Mouse (Mus musculus) embryonic facial prominence, embryonic 10.5 days (tissue): Measurements from ENCODE around the gene Wdr48. TPM values are rescaled to one million over a fixed set of nuclear protein-coding genes. Genes with fewer than 3 reads are reported as not detected.

Experiments used
- DNase-seq: peaks from one replicate; pipeline ENCODE4 v3.0.0-alpha.2; 2017; ENCODE audit warnings: low spot score
- H3K27ac ChIP-seq: fragments of 300-500 bp; sonication (generic); replicated peaks from 2 replicates; pipeline ENCODE4 v1.5.1; 2016; ENCODE audit warnings: mild to moderate bottlenecking
- H3K27me3 ChIP-seq: fragments of 300-500 bp; sonication (generic); replicated peaks from 2 replicates; pipeline ENCODE4 v1.6.1; 2016; ENCODE audit warnings: low read depth, mild to moderate bottlenecking; ENCODE audit not compliant: poor library complexity, severe bottlenecking
- H3K36me3 ChIP-seq: fragments of 300-500 bp; sonication (generic); replicated peaks from 2 replicates; pipeline ENCODE4 v1.6.1; 2016; ENCODE audit warnings: mild to moderate bottlenecking, moderate library complexity
- H3K4me1 ChIP-seq: fragments of 300-500 bp; sonication (generic); 2 replicates; pipeline ENCODE4 v1.6.1; 2016
- H3K4me3 ChIP-seq: fragments of 300-500 bp; sonication (generic); 2 replicates; pipeline ENCODE4 v1.5.1; 2016; ENCODE audit warnings: mild to moderate bottlenecking, moderate library complexity
- H3K9me3 ChIP-seq: fragments of 300-500 bp; sonication (generic); 2 replicates; pipeline ENCODE4 v1.6.1; 2016; ENCODE audit warnings: mild to moderate bottlenecking
- WGBS: fragments of 180-500 bp; shearing (Covaris S2); methylation state at CpG from one replicate; pipeline ENCODE4 v1.1.7; 2016; 5-methylcytosine and 5-hydroxymethylcytosine counted together
- polyA plus RNA-seq: library from polyadenylated mRNA; unstranded; fragments of >200 nt; fragmentation: Nextera tagmentation; extraction: Ambion mirVana; gene quantifications from 2 replicates; pipeline ENCODE4 v1.2.1, GENCODE M21; 2016

Gene Wdr48
- polyA plus RNA-seq, 1 experiment from 2014 or later, result 71.3 TPM

DNA sequence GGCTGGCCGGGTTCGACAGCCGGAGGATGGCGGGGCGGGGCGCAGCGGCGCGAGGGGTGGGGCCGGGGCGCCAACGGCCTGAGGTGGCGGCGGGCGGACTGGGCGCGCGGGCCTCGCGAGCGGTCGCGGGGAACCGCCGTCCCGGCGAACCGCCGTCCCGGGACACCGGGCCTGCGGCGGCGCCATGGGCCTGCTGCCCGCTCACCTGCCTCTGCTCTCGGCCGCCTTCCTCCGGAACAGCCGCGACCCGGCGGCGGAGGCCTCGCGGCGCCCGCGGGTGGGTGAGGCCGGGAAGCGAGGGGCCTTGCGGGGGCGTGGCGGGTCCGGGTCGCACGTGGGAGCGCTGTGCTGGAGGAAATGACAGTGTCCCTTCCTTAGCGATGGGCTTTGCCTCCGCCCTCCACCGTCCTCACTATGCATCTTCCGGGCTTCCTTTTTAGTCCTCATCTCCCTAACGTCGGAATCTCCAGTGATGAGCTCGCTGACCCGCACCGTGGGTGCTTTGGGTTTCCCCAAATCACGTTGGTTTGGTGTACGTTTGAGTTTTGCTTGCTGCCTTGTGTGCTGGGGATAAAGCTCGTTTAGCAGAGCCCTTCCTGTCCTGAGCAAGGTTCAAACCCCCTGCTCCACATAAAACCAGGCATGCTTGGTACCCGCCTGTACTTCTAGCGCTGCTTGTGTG is 503 bp downstream of the Wdr48 start:
- whole genome bisulfite sequencing, result 1% methylated on average over 68 of the region's 71 CpGs
- peaks cover 9% of the 10 kb centered on the region for H3K36me3 ChIP-seq

DNA sequence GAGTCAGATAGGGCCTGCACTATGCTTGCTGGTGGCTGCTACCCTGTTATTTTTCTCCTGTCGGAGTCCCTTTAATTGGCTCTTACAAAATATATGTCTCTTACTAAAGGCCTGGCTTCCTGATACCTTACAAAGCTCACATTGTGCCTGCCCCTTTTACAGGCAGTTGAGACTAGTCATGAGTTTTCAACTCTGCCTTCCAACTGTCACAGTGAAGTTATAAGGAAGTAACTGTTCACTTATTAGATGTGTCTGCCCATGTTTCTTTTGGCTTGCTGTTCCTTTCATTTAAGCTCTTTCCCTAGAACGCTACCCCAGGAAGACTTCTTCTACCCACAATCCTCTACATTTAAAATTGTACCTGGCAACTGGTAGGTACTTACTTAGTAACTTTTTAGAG is 4.8 kb downstream of the Wdr48 start:
- no peak for DNase-seq
- H3K27me3 ChIP-seq, result no peaks in the 10 kb centered on the region
- H3K27ac ChIP-seq, result no peak overlapping the region
- peaks cover 42% of the 10 kb centered on the region for H3K36me3 ChIP-seq
- WGBS, result 90% methylated on average over 2 of the region's 2 CpGs
- H3K4me3 ChIP-seq, result no peak overlapping the region
- H3K4me1 ChIP-seq, result peaks cover 11% of the 10 kb centered on the region
- H3K9me3 ChIP-seq, result no peaks in the 10 kb centered on the region

More for the DNA sequence above, 503 bp downstream of the Wdr48 start:
- peak overlapping the region; percentile 74 for H3K4me3 ChIP-seq
- no peaks in the 10 kb centered on the region for H3K27me3 ChIP-seq
- no peak for DNase-seq
- H3K4me1 ChIP-seq, result peaks cover 11% of the 10 kb centered on the region
- H3K9me3 ChIP-seq, result no peaks in the 10 kb centered on the region
- peak overlapping the region; percentile 94 for H3K27ac ChIP-seq

DNA sequence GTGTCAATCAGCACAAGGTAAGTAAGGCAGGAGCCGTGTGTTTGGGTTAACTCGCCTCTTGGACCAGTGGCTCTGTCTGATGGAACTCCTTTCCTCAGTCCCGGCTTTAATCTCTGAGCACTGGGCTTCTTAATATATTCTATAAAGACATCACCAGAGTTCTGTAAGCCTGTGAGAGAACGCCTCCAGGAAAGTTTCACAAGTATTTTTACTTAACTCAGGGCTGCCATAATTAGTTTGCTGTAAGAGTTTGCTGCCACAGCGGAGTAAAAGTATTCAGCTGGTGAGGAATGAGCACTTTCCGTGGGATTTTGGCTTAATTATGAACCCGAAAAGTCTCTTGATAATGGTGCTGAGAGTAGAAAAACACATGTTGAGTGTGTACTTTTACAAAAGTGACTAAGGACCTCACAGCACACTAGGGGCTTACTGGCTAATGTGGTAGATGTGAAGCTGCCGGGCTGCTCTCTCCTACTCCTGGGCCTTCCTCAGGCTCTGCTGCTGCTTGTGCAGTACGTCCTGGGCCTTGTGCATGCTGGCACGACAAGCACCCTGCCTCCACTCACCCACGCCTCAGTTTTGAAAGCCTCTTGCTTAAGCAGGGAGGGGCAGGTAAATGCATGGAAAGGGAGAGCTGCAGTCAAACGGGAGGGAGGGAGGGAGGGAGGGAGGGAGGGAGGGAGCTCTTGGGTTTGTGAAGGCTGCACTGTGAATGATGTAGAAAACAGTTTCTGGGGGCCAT is 7.9 kb downstream of the Wdr48 start:
- WGBS, result 86% methylated on average over 12 of the region's 12 CpGs
- Histone ChIP-seq H3K4me3 (no peak overlapping the region), H3K36me3 (peaks cover 73% of the 10 kb centered on the region)

DNA sequence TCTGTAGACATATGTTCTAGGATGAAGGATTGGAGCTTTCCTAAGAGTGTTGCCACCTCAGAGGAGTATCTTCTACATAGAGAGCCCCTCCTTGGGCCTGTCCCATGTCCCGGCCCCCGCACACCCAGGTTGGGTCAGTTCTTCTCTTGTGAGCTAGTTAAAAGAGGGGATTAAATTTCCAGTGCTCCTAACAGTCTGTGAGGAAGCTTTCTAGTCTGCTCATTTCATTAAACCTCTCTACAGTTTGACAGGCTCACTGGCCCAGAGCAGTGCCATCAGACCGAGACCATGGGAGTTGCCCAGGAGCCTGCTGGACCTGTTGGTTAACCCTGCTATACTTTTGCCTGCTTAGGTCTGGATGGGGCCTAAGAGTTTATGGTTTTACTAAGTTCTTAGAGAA is 14.0 kb downstream of the Wdr48 start:
- no peaks in the 10 kb centered on the region for H3K9me3 ChIP-seq
- H3K27me3 ChIP-seq, result no peaks in the 10 kb centered on the region
- WGBS, result 98% methylated on average over 3 of the region's 3 CpGs
- H3K4me3 ChIP-seq, result no peak overlapping the region
- H3K27ac ChIP-seq, result no peak overlapping the region
- no peaks in the 10 kb centered on the region for H3K4me1 ChIP-seq
- H3K36me3 ChIP-seq, result peaks cover 100% of the 10 kb centered on the region
- DNase-seq, result no peak

More for the DNA sequence above, 7.9 kb downstream of the Wdr48 start:
- Histone ChIP-seq H3K27me3 (no peaks in the 10 kb centered on the region), H3K9me3 (no peaks in the 10 kb centered on the region), H3K4me1 (no peaks in the 10 kb centered on the region), H3K27ac (no peak overlapping the region)
- DNase-seq, result no peak

DNA sequence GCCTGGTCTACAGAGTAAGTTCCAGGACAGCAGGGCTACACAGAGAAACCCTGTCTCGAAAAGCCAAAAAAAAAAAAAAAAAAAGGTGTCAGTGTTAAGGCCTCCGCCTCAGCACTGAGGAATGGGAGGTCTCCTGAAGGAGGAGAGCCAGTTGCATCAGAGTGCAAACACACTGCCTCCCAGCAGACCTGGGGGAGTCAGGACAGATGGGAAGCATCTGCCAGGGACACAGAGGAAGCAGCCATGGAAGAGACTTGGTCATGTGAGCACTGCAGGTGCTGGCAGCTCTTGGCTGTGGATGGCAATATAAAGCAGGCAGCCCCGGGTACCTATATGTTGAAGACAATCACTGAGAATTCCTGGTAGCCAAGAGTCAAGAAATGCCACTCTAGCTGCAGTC is 15.3 kb downstream of the Wdr48 start:
- 87% methylated on average over 3 of the region's 3 CpGs for WGBS
- Histone ChIP-seq H3K4me3 (no peak overlapping the region), H3K27me3 (no peaks in the 10 kb centered on the region), H3K36me3 (peaks cover 100% of the 10 kb centered on the region), H3K4me1 (no peaks in the 10 kb centered on the region), H3K27ac (no peak overlapping the region), H3K9me3 (no peaks in the 10 kb centered on the region)
- DNase-seq, result no peak

DNA sequence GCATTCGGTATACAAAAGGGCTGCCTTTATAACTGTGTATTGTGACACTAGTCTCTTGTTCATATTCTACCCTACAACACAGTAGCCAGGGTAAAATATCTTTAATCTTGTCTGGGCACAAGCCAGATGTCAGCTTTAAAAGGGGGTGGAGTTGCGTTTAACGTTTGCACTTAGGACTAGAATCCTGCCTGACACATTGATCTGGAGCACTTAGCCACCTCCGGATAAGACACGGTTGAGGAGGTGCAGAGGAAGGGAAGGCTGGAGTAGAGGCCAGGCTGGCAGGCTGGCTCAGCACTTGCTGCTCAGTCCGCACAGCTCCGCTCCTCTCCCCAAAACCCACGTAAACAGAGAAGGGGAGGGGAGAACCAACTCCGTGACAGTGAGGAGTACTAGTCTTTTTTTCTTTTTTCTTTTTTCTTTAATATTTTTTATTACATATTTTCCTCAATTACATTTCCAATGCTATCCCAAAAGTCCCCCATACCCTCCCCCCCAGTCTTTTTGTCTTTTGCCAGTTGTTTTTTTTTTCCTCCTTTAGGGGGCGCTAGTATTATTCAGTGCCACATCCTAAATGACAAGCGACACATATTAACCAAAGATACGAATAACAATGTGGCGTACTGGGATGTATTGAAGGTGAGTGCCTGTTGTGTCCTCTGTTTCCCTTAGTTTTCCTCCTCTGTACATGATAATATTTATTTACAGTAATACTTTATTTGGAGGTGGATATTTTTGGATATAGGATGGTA is 18.6 kb downstream of the Wdr48 start:
- H3K9me3 ChIP-seq, result no peaks in the 10 kb centered on the region
- no peak overlapping the region for H3K4me3 ChIP-seq
- 79% methylated on average over 13 of the region's 13 CpGs for WGBS
- H3K36me3 ChIP-seq, result peaks cover 100% of the 10 kb centered on the region
- no peaks in the 10 kb centered on the region for H3K27me3 ChIP-seq
- H3K4me1 ChIP-seq, result no peaks in the 10 kb centered on the region
- H3K27ac ChIP-seq, result no peak overlapping the region
- DNase-seq, result no peak

DNA sequence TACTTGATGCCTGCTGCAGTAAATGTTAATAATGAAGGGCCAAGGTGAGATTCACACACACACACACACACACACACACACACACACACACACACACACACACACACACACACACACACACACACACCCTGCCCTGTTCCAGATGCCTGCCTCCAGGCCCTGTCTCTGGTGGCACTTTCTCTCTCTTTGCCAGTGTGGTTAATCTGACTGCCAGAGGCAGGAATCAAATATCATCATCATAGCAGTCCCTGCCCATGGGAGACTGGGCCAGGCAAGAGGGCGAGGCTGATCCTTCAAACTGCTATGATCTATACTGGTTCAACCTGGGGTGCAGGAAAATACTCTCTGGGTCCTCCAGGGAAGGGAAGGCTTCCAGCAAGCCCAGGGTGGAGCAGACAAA is 25.2 kb downstream of the Wdr48 start:
- H3K4me3 ChIP-seq, result no peak overlapping the region
- DNase-seq, result no peak
- no peak overlapping the region for H3K27ac ChIP-seq
- no peaks in the 10 kb centered on the region for H3K27me3 ChIP-seq
- no peaks in the 10 kb centered on the region for H3K4me1 ChIP-seq
- peaks cover 96% of the 10 kb centered on the region for H3K36me3 ChIP-seq
- H3K9me3 ChIP-seq, result no peaks in the 10 kb centered on the region
- WGBS, result 72% methylated on average over 1 of the region's 1 CpGs

DNA sequence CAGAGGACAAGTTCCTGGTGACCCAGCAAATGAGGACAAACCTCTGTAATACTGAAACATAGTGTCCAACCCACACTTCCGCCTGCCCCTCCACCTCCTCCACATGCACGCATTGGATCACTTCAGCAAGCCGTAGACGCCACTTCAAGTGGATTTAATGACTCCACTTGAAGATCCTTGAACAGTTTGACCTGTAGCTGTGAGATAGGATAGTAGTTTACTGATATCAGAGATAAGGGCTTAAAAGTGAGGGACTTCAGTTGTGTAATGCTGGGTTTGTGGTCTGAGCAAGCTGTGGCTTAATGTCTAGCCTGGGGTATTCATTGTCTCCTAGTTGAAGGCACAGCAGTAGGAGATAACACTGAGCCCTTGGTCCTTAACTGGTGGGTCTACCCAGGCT is 28.8 kb downstream of the Wdr48 start:
- no peak overlapping the region for H3K4me3 ChIP-seq
- no peaks in the 10 kb centered on the region for H3K4me1 ChIP-seq
- peaks cover 96% of the 10 kb centered on the region for H3K36me3 ChIP-seq
- H3K9me3 ChIP-seq, result no peaks in the 10 kb centered on the region
- no peak for DNase-seq
- no peaks in the 10 kb centered on the region for H3K27me3 ChIP-seq
- 90% methylated on average over 4 of the region's 4 CpGs for WGBS
- no peak overlapping the region for H3K27ac ChIP-seq

DNA sequence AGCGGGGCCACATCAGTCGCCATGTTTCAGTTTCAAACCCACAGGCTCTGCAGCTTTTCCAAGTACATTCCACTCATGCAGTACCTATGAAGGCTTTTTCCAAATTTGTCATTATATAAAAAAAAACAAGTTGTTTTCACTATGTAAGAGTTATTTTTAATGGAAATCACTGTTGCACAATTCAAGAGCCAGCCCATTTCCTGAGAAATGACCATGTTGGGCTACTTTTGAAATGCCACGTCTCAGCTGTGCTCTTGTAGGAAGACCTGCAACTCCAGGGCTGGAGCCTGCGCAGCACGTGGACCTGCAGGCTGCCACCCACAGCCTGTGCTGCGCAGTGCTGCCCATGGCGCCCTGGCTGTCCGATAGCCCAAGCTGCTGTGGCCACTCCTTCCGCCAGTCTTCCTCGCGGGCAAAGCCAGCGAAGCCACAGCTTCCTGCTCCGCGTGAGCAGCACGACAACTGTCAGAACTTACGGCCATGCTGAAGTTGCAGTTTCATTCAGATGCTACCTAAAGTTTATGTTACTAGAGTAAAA is 30.5 kb downstream of the Wdr48 start:
- H3K36me3 ChIP-seq, result peaks cover 96% of the 10 kb centered on the region
- DNase-seq, result no peak
- H3K4me3 ChIP-seq, result no peak overlapping the region
- H3K9me3 ChIP-seq, result no peaks in the 10 kb centered on the region
- no peak overlapping the region for H3K27ac ChIP-seq
- WGBS, result 92% methylated on average over 16 of the region's 16 CpGs
- H3K4me1 ChIP-seq, result no peaks in the 10 kb centered on the region
- no peaks in the 10 kb centered on the region for H3K27me3 ChIP-seq

DNA sequence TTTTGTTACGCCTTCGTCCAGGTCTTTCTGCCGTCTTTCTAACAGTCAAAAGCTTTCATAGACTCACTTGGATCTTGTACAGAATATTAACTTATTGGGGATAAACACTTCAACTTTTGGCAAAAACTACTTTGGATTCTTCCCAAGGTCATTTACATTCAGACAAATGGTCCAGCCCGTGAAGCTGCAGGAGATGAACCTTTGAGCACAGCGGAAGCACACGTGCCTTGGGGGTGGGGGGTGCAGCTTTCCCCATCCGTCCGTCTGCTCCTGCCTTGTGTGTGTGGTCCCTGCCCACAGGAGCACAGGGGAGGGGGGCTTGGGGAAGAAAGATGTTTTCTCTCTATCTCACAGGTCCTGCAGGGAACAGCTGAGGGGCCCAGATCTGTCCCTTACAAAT is 31.1 kb downstream of the Wdr48 start:
- no peak for DNase-seq
- Histone ChIP-seq H3K27ac (no peak overlapping the region), H3K4me1 (no peaks in the 10 kb centered on the region), H3K36me3 (peaks cover 96% of the 10 kb centered on the region), H3K9me3 (no peaks in the 10 kb centered on the region), H3K4me3 (no peak overlapping the region), H3K27me3 (no peaks in the 10 kb centered on the region)
- 90% methylated on average over 8 of the region's 8 CpGs for WGBS

DNA sequence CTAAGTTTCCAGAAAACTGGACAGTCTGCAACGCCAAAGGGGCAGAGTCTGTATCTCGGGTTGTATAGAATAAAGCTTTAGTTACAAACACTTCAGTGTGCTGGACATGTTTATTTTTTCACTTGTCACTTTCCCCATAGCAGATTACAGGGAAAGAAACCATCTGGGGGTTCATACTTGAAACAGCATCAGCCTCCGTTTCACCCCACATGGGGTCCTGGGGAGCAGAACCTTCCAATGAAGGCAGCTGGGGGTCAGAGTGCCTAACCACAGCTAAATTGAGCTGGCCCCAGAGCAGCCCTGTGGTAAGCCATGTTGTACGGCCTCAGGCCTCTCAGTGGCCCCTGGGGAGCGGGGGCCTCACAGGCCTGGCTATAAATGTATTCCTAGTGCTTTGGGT is 31.8 kb downstream of the Wdr48 start:
- no peaks in the 10 kb centered on the region for H3K4me1 ChIP-seq
- 89% methylated on average over 5 of the region's 5 CpGs for WGBS
- DNase-seq, result no peak
- H3K36me3 ChIP-seq, result peaks cover 96% of the 10 kb centered on the region
- no peaks in the 10 kb centered on the region for H3K9me3 ChIP-seq
- no peak overlapping the region for H3K4me3 ChIP-seq
- no peak overlapping the region; the same call in 1 of the 2 replicates for H3K27ac ChIP-seq
- no peaks in the 10 kb centered on the region for H3K27me3 ChIP-seq

DNA sequence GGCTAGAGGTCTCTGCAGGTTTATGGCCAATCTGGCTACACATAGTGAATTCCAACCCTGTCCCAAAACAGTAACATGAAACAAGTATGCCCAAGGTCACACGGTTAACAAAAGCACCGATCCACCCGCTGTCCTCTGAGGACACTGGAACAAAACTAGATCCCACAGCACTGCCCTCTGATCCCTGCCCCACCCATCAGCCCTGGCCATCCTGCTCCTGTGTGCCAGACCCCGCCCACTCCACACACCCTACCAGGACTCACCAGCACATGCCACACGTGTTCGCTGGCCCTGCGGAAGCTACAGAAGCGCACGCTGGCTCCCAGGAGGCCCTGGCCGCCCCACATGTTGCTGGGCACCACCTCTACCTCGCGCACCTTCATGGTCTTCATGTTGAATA is 37.7 kb downstream of the Wdr48 start:
- peaks cover 13% of the 10 kb centered on the region for H3K4me1 ChIP-seq
- no peaks in the 10 kb centered on the region for H3K27me3 ChIP-seq
- peaks cover 59% of the 10 kb centered on the region for H3K36me3 ChIP-seq
- no peaks in the 10 kb centered on the region for H3K9me3 ChIP-seq
- H3K4me3 ChIP-seq, result no peak overlapping the region
- 89% methylated on average over 12 of the region's 12 CpGs for WGBS
- no peak overlapping the region for H3K27ac ChIP-seq
- no peak for DNase-seq
